Mouse (Mus musculus): ENCODE results near the gene Phc2. TPM values are rescaled to one million over a fixed set of nuclear protein-coding genes. Genes with fewer than 3 reads are reported as not detected.

Gene Phc2
- polyA plus RNA-seq, 1 experiment from 2014 or later = 20.8 TPM

DNA sequence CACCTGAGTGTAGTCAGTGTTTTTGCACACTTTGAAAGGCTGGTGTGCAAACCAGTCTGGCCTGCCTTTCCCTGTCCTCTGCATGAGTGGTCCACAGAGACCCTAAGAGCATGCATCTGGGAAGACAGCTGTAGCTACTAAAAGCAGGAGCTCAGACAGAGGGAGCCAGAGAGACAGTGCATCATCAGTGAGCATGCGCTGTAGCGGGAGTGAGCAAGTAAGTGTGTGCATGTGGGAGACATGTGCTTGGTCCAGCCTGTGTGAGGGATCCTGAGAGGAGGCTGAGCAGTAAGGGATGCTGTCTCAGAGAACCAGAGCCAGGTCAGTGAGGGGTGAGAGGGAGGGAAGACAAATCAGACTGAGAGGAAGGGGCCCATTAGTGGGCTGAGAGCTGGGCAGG lies 46.0 kb downstream of the Phc2 start:
- DNase-seq (ENCODE audit: low spot score) = no peak
- 0 out of 2 replicates have a peak, but pooled peaks cover 8% of the 10 kb centered on the region for H3K27me3 ChIP-seq (ENCODE audit: low read depth, poor library complexity, severe bottlenecking)
- H3K27ac ChIP-seq (replicated peaks) = no peak overlapping the region
- 65% methylated on average over 2 of the region's 2 CpGs for WGBS
- no peak overlapping the region for H3K4me3 ChIP-seq
- H3K4me1 ChIP-seq = peaks cover 16% of the 10 kb centered on the region
- H3K36me3 ChIP-seq = no peaks in the 10 kb centered on the region
- H3K9me3 ChIP-seq (replicated peaks) = no peaks in the 10 kb centered on the region

DNA sequence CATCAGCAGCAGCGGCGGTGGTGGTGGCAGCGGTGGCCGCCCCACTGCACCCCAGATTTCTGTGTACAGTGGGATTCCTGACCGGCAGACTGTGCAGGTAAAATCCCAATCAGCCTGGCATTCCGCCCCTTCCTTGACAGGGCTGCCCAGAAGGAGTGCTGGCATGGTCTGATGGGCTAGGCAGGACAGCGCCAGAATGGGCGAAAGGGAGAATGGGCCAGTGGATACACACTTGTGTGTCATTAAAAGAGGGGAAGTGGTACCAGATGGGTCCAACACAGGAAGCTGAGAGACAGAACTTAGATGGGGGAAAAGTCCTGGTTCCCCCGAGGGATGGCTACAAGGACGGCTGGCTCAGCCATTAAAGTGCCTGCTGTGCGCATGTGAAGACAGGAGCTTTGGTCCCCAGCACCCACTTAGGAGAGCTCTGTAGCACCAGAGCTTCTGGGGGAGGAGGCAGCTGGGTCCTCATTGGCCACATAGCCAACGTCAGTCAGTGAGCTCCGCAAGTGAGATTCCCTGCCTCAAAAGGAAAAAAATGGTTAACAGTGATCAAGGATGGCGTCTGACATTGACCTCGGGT lies 50.7 kb downstream of the Phc2 start:
- DNase-seq (ENCODE audit: low spot score) = no peak
- Histone ChIP-seq H3K27ac (replicated peaks) (no peak overlapping the region), H3K4me3 (no peak overlapping the region), H3K36me3 (no peaks in the 10 kb centered on the region), H3K9me3 (replicated peaks) (no peaks in the 10 kb centered on the region), H3K27me3 (ENCODE audit: low read depth, poor library complexity, severe bottlenecking) (peaks cover 21% of the 10 kb centered on the region), H3K4me1 (peaks cover 24% of the 10 kb centered on the region)
- 89% methylated on average over 15 of the region's 15 CpGs for WGBS

DNA sequence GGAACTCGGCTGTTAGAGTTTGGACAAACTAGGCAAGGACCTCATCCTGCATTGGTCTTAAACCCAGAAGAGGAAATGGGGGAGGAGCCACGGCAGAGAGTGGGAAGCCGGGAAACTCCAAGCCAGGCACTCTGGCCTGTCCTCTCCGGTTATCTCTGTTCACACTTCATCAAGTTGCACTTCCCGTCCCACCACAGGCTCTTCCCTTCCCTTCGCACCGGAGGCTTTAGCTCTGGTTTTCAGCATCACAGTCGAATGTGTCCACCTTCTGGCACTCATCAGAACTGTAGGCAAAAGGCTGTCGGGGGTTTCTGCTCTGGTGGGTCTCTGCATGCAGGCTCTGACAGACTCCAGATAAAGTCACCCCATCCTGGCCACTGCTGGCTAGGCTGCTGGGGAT lies 52.1 kb downstream of the Phc2 start:
- Histone ChIP-seq H3K36me3 (no peaks in the 10 kb centered on the region), H3K4me1 (peaks cover 38% of the 10 kb centered on the region), H3K9me3 (replicated peaks) (no peaks in the 10 kb centered on the region), H3K27me3 (ENCODE audit: low read depth, poor library complexity, severe bottlenecking) (peaks cover 29% of the 10 kb centered on the region), H3K4me3 (no peak overlapping the region), H3K27ac (replicated peaks) (no peak overlapping the region; the same call in 1 of the 2 replicates)
- no peak for DNase-seq (ENCODE audit: low spot score)
- WGBS = 21% methylated on average over 9 of the region's 9 CpGs

DNA sequence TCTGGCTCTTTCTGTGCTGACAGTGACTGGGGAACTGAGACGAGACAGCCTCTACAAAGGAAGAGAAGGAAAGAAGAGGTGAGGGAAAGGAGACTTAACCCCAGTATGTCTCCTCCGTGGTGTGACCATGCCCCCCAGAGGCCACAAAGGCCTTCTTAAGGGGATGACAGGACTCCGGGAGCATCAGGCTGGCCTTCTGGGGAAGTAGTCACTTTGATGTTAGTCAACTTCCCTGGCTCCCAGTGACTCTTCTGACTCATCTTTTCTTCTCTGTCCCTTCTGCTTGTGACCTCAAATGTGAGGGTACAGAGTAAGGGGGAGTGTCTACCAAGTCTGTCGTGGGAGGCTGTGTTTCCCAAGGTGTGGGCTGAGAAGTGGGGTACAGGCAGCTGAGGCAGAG lies 52.9 kb downstream of the Phc2 start:
- Histone ChIP-seq H3K4me1 (peaks cover 46% of the 10 kb centered on the region), H3K36me3 (no peaks in the 10 kb centered on the region), H3K27ac (replicated peaks) (no peak overlapping the region), H3K27me3 (ENCODE audit: low read depth, poor library complexity, severe bottlenecking) (peaks cover 29% of the 10 kb centered on the region), H3K4me3 (no peak overlapping the region), H3K9me3 (replicated peaks) (no peaks in the 10 kb centered on the region)
- WGBS = 41% methylated on average over 4 of the region's 4 CpGs
- DNase-seq (ENCODE audit: low spot score) = no peak

DNA sequence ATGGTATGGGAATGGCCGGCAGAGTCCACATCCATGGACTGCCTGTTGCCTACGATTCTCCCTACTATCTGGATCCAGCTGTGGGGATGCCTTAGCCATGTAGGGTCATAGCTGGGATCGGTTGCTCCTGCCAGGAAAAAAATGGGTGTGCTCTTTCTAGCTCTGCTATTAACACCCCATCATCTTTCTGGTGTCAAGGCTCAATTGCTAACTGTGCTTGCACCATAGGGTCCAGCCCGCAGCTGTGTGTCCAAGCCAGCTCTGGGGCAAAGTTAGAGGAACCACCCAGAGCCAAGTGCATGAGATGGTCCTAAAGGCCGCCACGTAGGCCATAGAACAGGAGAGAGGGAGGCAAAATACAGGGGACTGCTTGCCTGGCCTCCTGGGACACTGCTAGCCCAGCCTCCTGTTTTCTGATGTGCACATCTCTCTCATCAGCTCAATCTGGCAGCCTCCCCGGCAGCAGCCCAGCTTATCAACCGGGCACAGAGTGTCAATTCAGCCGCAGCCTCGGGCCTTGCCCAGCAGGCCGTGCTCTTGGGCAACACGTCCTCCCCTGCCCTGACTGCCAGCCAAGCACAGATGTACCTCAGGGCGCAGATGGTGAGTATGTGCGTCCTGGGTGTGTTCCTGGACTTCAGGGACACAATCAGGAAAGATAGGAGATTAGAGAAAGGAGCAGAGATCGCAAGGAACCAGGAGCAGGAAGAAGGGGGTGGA lies 54.7 kb downstream of the Phc2 start:
- 83% methylated on average over 15 of the region's 15 CpGs for WGBS

DNA sequence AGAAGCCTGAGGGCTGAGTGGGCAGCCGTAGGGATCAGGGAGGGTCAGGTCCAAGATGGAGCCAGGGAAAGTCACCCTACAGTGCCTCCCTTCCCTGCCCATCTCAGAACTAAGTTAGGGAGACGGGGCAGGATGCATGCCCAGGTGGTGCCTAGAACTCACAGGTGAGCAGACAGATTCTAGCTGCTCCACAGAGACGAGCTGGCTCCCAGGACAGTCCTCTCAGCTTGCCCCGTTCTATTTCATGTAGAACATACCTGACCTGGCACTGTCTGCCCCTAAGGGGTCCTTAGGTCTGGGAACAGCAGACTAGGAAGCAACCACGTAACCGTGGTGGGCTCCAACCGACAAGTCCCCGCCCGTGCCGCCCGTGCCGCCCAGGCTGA lies 55.3 kb downstream of the Phc2 start:
- peaks cover 29% of the 10 kb centered on the region for H3K27me3 ChIP-seq (ENCODE audit: low read depth, poor library complexity, severe bottlenecking)
- H3K4me3 ChIP-seq = no peak overlapping the region
- peaks cover 70% of the 10 kb centered on the region for H3K4me1 ChIP-seq
- WGBS = 92% methylated on average over 12 of the region's 12 CpGs
- no peak for DNase-seq (ENCODE audit: low spot score)
- no peaks in the 10 kb centered on the region for H3K36me3 ChIP-seq
- H3K9me3 ChIP-seq (replicated peaks) = no peaks in the 10 kb centered on the region
- peak overlapping the region; percentile 24 for H3K27ac ChIP-seq (replicated peaks)

More for the DNA sequence above, 54.7 kb downstream of the Phc2 start:
- Histone ChIP-seq H3K36me3 (no peaks in the 10 kb centered on the region), H3K27me3 (ENCODE audit: low read depth, poor library complexity, severe bottlenecking) (peaks cover 29% of the 10 kb centered on the region), H3K9me3 (replicated peaks) (no peaks in the 10 kb centered on the region), H3K27ac (replicated peaks) (peak overlapping the region; percentile 24), H3K4me3 (no peak overlapping the region), H3K4me1 (peaks cover 64% of the 10 kb centered on the region)
- no peak for DNase-seq (ENCODE audit: low spot score)

DNA sequence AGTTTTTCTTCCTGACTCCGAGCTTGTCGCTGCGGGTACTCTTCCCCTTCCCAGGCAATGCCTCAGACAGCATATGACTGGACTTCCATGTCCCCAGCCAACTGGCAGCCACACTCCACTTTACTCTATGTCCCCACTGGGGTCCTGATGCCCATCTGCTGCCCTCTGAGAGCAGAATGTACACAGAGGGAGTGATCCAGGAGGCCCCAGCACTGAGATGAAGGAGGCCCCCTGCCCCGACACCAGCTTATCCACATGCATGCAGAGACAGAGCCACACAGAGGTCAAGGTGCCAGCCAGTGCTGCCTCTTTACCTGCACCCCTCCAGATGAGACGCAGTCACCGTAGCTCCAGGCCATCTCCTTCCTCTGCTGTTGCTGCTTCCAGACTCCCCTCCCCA lies 55.8 kb downstream of the Phc2 start:
- no peaks in the 10 kb centered on the region for H3K36me3 ChIP-seq
- WGBS = 85% methylated on average over 6 of the region's 6 CpGs
- no peak for DNase-seq (ENCODE audit: low spot score)
- H3K27me3 ChIP-seq (ENCODE audit: low read depth, poor library complexity, severe bottlenecking) = peaks cover 29% of the 10 kb centered on the region
- peak overlapping the region; percentile 24; the same call in 1 of the 2 replicates for H3K27ac ChIP-seq (replicated peaks)
- no peak overlapping the region for H3K4me3 ChIP-seq
- peaks cover 75% of the 10 kb centered on the region for H3K4me1 ChIP-seq
- no peaks in the 10 kb centered on the region for H3K9me3 ChIP-seq (replicated peaks)

DNA sequence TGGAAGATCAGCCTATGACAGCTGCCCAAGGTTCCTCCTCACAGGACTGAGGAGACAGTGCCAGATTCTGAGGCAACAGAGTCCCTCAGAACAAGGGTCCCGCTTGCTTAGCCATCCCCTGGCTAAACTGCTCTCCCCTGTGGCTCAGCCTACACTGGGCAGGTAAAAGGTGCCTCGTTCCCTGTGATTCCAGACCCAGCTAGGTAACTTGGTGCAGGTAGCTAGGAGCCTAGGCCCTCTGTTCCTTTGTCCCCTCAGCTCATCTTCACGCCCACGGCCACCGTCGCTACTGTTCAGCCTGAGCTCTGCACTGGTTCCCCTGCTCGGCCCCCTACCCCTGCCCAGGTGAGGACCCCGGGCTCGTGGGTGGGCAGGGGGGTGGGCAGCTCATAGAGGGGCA lies 56.3 kb downstream of the Phc2 start:
- H3K36me3 ChIP-seq = no peaks in the 10 kb centered on the region
- DNase-seq (ENCODE audit: low spot score) = no peak
- peaks cover 80% of the 10 kb centered on the region for H3K4me1 ChIP-seq
- peak overlapping the region; percentile 97 for H3K27ac ChIP-seq (replicated peaks)
- whole genome bisulfite sequencing = 70% methylated on average over 9 of the region's 9 CpGs
- peaks cover 29% of the 10 kb centered on the region for H3K27me3 ChIP-seq (ENCODE audit: low read depth, poor library complexity, severe bottlenecking)
- no peak overlapping the region for H3K4me3 ChIP-seq
- H3K9me3 ChIP-seq (replicated peaks) = no peaks in the 10 kb centered on the region

DNA sequence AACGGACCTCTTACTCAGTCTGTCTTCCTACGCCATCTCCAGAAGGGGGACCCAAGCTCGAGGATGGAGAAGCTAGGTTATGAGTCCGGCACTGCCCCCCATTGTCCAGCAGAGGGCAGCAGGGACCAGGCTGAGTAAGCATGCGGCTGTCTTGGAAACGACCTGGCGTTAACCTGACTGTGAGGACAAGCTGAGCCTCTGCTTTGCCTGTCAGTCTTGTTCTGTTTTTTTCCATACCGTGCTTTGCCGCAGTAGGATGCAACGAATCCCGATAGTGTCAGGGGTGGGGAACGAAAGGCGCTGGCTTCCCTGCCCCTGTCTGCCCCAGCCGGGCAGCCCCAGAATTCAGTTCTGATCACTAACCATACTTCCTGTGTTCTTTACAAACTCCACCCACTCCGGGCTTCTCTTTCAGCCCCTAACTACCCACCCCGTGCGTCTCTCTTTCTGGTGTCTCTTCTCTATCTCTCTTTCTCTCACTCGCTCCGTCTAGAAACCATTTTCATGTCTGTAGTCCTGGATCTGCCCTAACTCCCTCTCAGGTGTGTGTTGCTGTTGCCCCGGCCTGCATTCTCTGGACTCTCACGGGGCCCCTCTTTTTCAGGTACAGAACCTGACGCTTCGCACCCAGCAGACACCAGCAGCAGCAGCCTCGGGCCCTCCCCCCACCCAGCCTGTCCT lies 57.1 kb downstream of the Phc2 start:
- H3K9me3 ChIP-seq (replicated peaks) = no peaks in the 10 kb centered on the region
- H3K27ac ChIP-seq (replicated peaks) = peak overlapping the region; percentile 97
- DNase-seq (ENCODE audit: low spot score) = peak; percentile 94
- H3K4me3 ChIP-seq = peak overlapping the region; percentile 45
- peaks cover 29% of the 10 kb centered on the region for H3K27me3 ChIP-seq (ENCODE audit: low read depth, poor library complexity, severe bottlenecking)
- H3K36me3 ChIP-seq = no peaks in the 10 kb centered on the region
- WGBS = 2% methylated on average over 24 of the region's 24 CpGs
- peaks cover 86% of the 10 kb centered on the region for H3K4me1 ChIP-seq

DNA sequence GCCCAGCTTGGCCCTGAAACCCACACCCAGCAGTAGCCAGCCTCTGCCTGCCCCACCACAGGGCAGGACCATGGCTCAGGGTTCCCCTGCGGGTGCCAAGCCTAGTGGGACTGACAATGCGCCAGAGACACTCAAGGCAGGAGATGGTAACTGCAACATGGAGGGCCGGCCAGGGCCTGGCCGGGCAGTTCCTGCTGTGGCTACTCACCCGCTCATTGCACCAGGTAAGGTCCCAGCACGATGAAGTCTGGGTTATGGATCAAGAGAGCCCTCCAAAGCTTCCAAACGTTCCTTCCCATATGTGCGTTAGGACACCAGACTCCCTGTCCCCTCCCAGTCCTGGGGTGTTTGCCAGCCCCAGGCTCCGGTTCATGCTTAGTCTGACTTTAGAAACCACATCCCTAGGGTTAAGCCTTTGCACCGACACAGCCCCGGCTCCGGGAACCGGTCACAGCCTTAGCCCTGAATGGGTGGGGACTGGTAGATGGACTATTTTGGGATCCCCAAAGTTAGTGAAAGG lies 57.7 kb downstream of the Phc2 start:
- no peaks in the 10 kb centered on the region for H3K9me3 ChIP-seq (replicated peaks)
- H3K27me3 ChIP-seq (ENCODE audit: low read depth, poor library complexity, severe bottlenecking) = peaks cover 29% of the 10 kb centered on the region
- DNase-seq (ENCODE audit: low spot score) = no peak
- H3K27ac ChIP-seq (replicated peaks) = peak overlapping the region; percentile 97
- 31% methylated on average over 13 of the region's 13 CpGs for whole genome bisulfite sequencing
- no peaks in the 10 kb centered on the region for H3K36me3 ChIP-seq
- peaks cover 89% of the 10 kb centered on the region for H3K4me1 ChIP-seq
- peak overlapping the region; percentile 45 for H3K4me3 ChIP-seq

DNA sequence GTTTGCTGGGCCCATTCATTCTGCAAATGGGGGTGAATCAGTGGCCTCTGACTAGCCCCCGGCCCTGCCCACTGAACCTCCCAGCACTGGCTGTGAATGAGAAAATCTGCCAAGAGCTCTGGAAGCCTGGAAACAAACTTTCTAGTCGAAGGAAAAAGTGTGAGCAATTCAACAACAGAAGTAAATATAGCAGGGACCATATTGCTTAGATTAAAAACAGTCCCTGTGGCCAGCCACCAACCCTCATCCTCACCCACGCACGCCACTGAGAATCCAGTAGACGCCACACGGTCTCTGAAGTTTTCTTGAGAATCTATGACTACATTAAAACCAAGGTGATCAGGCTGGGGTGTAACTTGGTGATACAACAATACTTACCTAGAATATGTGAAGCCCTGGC lies 58.4 kb downstream of the Phc2 start:
- DNase-seq (ENCODE audit: low spot score) = no peak
- peaks cover 23% of the 10 kb centered on the region for H3K27me3 ChIP-seq (ENCODE audit: low read depth, poor library complexity, severe bottlenecking)
- H3K36me3 ChIP-seq = no peaks in the 10 kb centered on the region
- peak overlapping the region; percentile 97 for H3K27ac ChIP-seq (replicated peaks)
- H3K9me3 ChIP-seq (replicated peaks) = no peaks in the 10 kb centered on the region
- no peak overlapping the region for H3K4me3 ChIP-seq
- H3K4me1 ChIP-seq = peaks cover 97% of the 10 kb centered on the region
- 87% methylated on average over 6 of the region's 6 CpGs for WGBS

DNA sequence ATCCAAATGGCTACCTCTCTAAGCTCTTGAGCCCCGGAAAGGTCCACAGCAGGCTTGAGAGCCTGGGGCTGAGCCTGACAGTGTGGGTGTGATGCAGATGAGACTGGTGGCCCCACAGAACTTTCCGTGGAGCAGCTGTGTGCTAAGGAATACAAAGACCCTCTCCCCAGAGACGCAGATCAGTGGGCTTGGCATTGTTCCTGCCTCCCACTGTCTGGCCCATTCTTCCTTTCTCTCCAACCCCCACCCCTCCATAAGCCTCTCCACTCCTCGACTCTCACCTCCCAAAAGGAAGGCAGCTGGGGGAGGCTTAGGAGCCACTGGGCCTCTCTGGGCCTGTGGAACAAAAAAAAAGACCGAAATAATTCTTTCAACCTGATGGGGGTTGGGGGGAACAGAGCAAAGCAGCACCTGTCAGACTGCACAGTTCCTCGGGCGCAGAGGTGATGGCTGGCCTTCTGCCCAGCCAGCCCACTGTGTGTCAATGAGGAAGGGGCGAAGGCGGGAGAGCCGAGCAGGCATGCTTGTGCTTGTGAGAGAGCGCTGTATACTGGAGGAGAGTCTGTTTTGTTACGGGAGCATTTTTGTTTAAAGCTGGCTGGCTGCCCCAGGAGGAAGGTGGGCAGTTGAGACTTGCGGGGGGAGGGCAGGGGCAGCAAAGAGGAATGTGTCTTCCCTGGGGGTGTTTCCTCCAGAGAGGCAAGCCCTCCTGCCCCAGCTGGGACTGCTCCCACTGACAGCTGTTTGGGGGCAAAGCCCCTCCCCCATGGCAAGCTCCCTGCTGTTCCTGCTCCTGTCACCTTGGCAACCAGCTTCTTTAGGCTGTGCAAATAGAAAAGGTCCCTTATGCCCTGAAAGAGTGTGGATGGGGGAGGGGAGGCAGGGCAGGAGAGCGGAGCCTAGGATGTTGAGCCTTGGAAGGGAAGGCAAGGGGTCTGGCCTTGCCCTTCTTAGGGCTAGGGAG lies 61.0 kb downstream of the Phc2 start:
- Histone ChIP-seq H3K27me3 (ENCODE audit: low read depth, poor library complexity, severe bottlenecking) (peaks cover 5% of the 10 kb centered on the region), H3K27ac (replicated peaks) (peak overlapping the region; percentile 97), H3K9me3 (replicated peaks) (no peaks in the 10 kb centered on the region), H3K4me3 (peak overlapping the region; percentile 39), H3K4me1 (peaks cover 100% of the 10 kb centered on the region), H3K36me3 (no peaks in the 10 kb centered on the region)
- peak; percentile 96 for DNase-seq (ENCODE audit: low spot score)
- 3% methylated on average over 14 of the region's 14 CpGs for WGBS

All from midbrain, embryonic 10.5 days (tissue).